Mouse (Mus musculus) forebrain, postnatal 0 days (tissue): ENCODE results near the gene Inka2. TPM values are rescaled to one million over a fixed set of nuclear protein-coding genes. Genes with fewer than 3 reads are reported as not detected.

Experiments
- ATAC-seq: fragments of 200-750 bp; cut with Nextera tagmentation; 2 replicates; pipeline ENCODE4 v1.8.0; 2017; ENCODE audit warnings: mild to moderate bottlenecking, moderate library complexity
- DNase-seq: peaks from one replicate; pipeline ENCODE4 v3.0.0-alpha.2; 2015
- H3K27ac ChIP-seq: fragments of 300-500 bp; sonication (generic); 2 replicates; pipeline ENCODE4 v1.5.1; 2014; ENCODE audit warnings: low read depth, mild to moderate bottlenecking, antibody characterized with exemption, low read length, moderate library complexity, mixed read lengths
- H3K27me3 ChIP-seq: fragments of 300-500 bp; sonication (generic); 2 replicates; pipeline ENCODE4 v1.6.1; 2014; ENCODE audit warnings: mild to moderate bottlenecking, low read length, mixed read lengths; ENCODE audit not compliant: insufficient read depth
- H3K36me3 ChIP-seq: fragments of 300-500 bp; sonication (generic); 2 replicates; pipeline ENCODE4 v1.6.1; 2014; ENCODE audit warnings: mild to moderate bottlenecking, moderate library complexity; ENCODE audit not compliant: insufficient read depth
- H3K4me1 ChIP-seq: fragments of 300-500 bp; sonication (generic); 2 replicates; pipeline ENCODE4 v1.6.1; 2014; ENCODE audit warnings: antibody characterized with exemption; ENCODE audit not compliant: insufficient read depth
- H3K4me2 ChIP-seq: fragments of 300-500 bp; sonication (generic); 2 replicates; pipeline ENCODE4 v1.6.1; 2014; ENCODE audit warnings: low read depth, mild to moderate bottlenecking, moderate library complexity
- H3K4me3 ChIP-seq: fragments of 300-500 bp; sonication (generic); 2 replicates; pipeline ENCODE4 v1.5.1; 2014; ENCODE audit warnings: low read depth, low read length, mixed read lengths
- H3K9ac ChIP-seq: fragments of 300-500 bp; sonication (generic); 2 replicates; pipeline ENCODE4 v1.6.1; 2014; ENCODE audit warnings: mild to moderate bottlenecking
- H3K9me3 ChIP-seq: fragments of 300-500 bp; sonication (generic); 2 replicates; pipeline ENCODE4 v1.6.1; 2016; ENCODE audit warnings: low read length
- CTCF ChIP-seq: sonication (generic); IDR thresholded peaks from 2 replicates; pipeline ENCODE4 v1.5.1; 2016; ENCODE audit warnings: antibody characterized with exemption, control low read depth, low read depth
- WGBS: fragments of 180-500 bp; shearing (Covaris S2); extraction: QIAGEN DNeasy Blood & Tissue Kit; methylation state at CpG from one replicate; pipeline ENCODE4 v1.1.7; 2014; 5-methylcytosine and 5-hydroxymethylcytosine counted together
- polyA plus RNA-seq: library from polyadenylated mRNA; unstranded; fragments of >200 nt; fragmentation: Nextera tagmentation; extraction: Ambion mirVana; gene quantifications from 2 replicates; pipeline ENCODE4 v1.2.1, GENCODE M21; 2015
- total RNA-seq: library from RNA; depleted of rRNA; stranded (reverse); fragments of >200 nt; gene quantifications from 2 replicates; pipeline ENCODE4 v1.2.3, GENCODE M21; 2014

Gene Inka2
- total and polyA plus RNA-seq, 2 experiments from 2014 or later: 4.2 to 6.9 TPM

DNA sequence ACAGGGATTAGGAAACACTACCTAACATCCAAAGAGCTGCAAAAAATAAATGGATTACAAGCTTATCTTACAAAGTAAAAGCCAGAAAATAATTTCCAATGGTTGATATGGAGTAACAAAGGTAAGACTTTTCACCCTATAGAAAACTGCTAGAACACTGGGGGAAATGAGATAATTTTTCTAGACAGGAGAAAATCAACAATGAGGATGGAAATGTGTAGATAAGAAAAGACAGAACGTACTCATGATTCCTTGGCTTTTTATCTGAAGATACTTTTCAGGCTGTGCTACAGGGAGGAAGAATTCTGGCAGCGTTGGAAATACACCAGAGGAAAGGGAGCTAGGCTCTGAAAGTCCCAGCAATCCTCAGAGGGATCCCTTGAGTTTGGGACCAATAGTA is 46.4 kb downstream of the Inka2 start:
- H3K4me3 ChIP-seq: no peak overlapping the region
- H3K27ac ChIP-seq: no peak overlapping the region
- DNase-seq (no peak), ATAC-seq (no peak)
- H3K27me3 ChIP-seq: no peaks in the 10 kb centered on the region
- no peaks in the 10 kb centered on the region for H3K9me3 ChIP-seq
- WGBS: 89% methylated on average over 2 of the region's 2 CpGs
- TF ChIP-seq CTCF: no peak
- no peak overlapping the region for H3K9ac ChIP-seq
- no peak overlapping the region for H3K4me2 ChIP-seq
- 0 out of 2 replicates have a peak, but pooled peaks cover 4% of the 10 kb centered on the region for H3K36me3 ChIP-seq
- no peaks in the 10 kb centered on the region for H3K4me1 ChIP-seq

DNA sequence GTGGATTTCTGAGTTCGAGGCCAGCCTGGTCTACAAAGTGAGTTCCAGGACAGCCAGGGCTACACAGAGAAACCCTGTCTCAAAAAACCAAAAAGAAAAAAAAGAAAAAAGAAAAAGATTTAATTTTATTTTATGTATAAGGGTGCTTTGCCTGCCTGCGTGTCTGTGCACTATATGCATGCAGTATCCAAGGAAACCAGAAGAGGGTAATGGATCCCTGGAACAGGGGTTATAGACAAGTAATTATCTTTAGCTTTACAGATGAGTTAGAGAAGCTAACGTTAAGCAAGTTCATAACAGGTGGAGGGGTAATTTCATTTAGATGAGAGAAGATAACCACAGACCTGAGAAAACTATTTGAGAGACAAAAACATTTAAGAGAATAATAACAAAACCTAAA is 49.8 kb downstream of the Inka2 start:
- DNase-seq: no peak
- H3K36me3 ChIP-seq: no peaks in the 10 kb centered on the region
- H3K9me3 ChIP-seq: no peaks in the 10 kb centered on the region
- 68% methylated on average over 3 of the region's 3 CpGs for WGBS
- no peak overlapping the region for H3K27ac ChIP-seq
- no peak overlapping the region for H3K9ac ChIP-seq
- H3K27me3 ChIP-seq: no peaks in the 10 kb centered on the region
- no peaks in the 10 kb centered on the region for H3K4me1 ChIP-seq
- H3K4me3 ChIP-seq: no peak overlapping the region
- no peak for TF ChIP-seq CTCF
- no peak overlapping the region for H3K4me2 ChIP-seq
- no peak for ATAC-seq

- ATAC-seq: no peak
Observed at GRCm38 (mm10) chr3:105755123-105755522, 50.7 kb downstream of the Inka2 start.

DNA sequence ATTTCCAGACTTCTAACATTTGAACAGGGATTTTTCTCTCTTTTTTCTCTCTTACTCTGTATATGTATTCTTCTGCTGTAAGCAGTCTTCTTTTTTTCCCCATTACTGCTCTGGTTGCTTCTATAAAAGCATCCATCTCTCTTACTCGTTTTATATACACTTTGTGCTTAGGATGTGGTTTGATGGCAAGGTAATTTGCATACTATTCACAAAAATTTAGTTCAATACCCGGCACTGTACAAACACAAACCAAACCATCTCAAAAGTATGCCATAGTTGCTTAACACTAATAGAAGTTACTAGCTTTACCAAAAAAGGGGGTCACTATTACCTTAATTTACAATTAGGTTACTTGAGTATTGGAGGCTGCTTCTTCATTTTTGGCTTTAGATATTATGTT is 52.1 kb downstream of the Inka2 start:
- ATAC-seq: no peak
- no peak overlapping the region for H3K9ac ChIP-seq
- no peak overlapping the region for H3K4me2 ChIP-seq
- no peak overlapping the region for H3K4me3 ChIP-seq
- no peak for TF ChIP-seq CTCF
- H3K27me3 ChIP-seq: no peaks in the 10 kb centered on the region
- DNase-seq: no peak
- H3K36me3 ChIP-seq: no peaks in the 10 kb centered on the region
- WGBS: 54% methylated on average over 2 of the region's 2 CpGs
- H3K9me3 ChIP-seq: no peaks in the 10 kb centered on the region
- H3K27ac ChIP-seq: no peak overlapping the region
- H3K4me1 ChIP-seq: no peaks in the 10 kb centered on the region

More at GRCm38 (mm10) chr3:105755123-105755522, 50.7 kb downstream of the Inka2 start:
- Histone ChIP-seq H3K9me3 (no peaks in the 10 kb centered on the region), H3K27ac (no peak overlapping the region), H3K4me3 (no peak overlapping the region), H3K9ac (no peak overlapping the region), H3K27me3 (no peaks in the 10 kb centered on the region), H3K4me2 (no peak overlapping the region), H3K4me1 (no peaks in the 10 kb centered on the region), H3K36me3 (no peaks in the 10 kb centered on the region)
- no peak for TF ChIP-seq CTCF
- no peak for DNase-seq
- WGBS: 95% methylated on average over 9 of the region's 9 CpGs

GRCm38 (mm10) chr3:105757323-105758083 is 53.1 kb downstream of the Inka2 start:
- no peaks in the 10 kb centered on the region for H3K4me1 ChIP-seq
- H3K9ac ChIP-seq: no peak overlapping the region
- H3K27me3 ChIP-seq: no peaks in the 10 kb centered on the region
- no peak for TF ChIP-seq CTCF
- H3K9me3 ChIP-seq: no peaks in the 10 kb centered on the region
- ATAC-seq (no peak), DNase-seq (no peak)
- no peak overlapping the region for H3K4me2 ChIP-seq
- H3K36me3 ChIP-seq: no peaks in the 10 kb centered on the region
- H3K4me3 ChIP-seq: no peak overlapping the region
- no peak overlapping the region for H3K27ac ChIP-seq
- WGBS: 75% methylated on average over 6 of the region's 6 CpGs

DNA sequence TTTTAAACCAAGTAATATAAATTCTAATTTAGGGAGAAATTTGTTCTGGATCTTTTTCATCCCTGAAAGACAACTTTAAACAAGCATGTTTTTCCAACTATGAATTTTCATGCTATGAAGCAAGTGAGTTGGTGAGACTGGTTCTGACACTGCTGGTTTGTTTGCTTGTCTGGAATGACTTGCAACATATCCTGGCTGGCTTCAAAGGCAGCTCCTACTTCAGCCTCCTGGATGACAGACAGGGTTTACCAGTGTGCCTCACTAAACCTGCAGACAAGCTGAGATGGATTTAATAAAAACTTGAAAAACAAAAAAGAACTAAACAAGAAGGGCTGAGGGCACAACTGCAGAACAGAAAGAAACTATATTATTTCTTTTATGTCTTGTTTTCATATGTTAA is 53.7 kb downstream of the Inka2 start:
- no peaks in the 10 kb centered on the region for H3K9me3 ChIP-seq
- no peak for DNase-seq
- no peak overlapping the region for H3K4me3 ChIP-seq
- no peak for ATAC-seq
- H3K9ac ChIP-seq: no peak overlapping the region
- no peak overlapping the region for H3K27ac ChIP-seq
- no peaks in the 10 kb centered on the region for H3K4me1 ChIP-seq
- no peaks in the 10 kb centered on the region for H3K36me3 ChIP-seq
- TF ChIP-seq CTCF: no peak
- H3K4me2 ChIP-seq: no peak overlapping the region
- no peaks in the 10 kb centered on the region for H3K27me3 ChIP-seq

DNA sequence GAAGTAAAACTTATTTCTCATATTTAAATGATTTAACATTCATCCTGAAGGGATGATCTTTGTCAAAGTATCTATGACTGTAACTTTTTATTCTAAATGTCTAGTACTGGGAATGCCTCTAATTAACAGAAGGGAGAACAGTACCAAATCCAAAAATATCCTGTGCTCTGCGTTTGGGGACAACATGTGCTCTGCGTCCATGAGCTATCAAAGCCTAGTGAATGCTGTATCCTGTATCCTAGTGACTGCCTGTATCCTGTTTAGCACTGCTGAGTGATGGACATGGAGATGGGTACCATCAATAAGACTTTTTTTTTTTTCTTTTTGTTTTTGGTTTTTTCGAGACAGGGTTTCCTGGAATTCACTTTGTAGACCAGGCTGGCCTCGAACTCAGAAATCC is 54.3 kb downstream of the Inka2 start:
- 80% methylated on average over 4 of the region's 4 CpGs for WGBS
- ATAC-seq: no peak
- TF ChIP-seq CTCF: no peak

More for the DNA sequence above, 54.3 kb downstream of the Inka2 start:
- no peak for DNase-seq
- Histone ChIP-seq H3K9me3 (no peaks in the 10 kb centered on the region), H3K27me3 (no peaks in the 10 kb centered on the region), H3K27ac (no peak overlapping the region), H3K4me1 (no peaks in the 10 kb centered on the region), H3K36me3 (no peaks in the 10 kb centered on the region), H3K4me2 (no peak overlapping the region), H3K9ac (no peak overlapping the region), H3K4me3 (no peak overlapping the region)
